Mouse (Mus musculus) forebrain, embryonic 14.5 days (tissue): ENCODE results near the gene Muc13. TPM values are rescaled to one million over a fixed set of nuclear protein-coding genes. Genes with fewer than 3 reads are reported as not detected.

ENCODE experiments used
- ATAC-seq: fragments of 200-750 bp; cut with Nextera tagmentation; 2 replicates; pipeline ENCODE4 v1.8.0; 2017; ENCODE audit warnings: mild to moderate bottlenecking, moderate library complexity
- DNase-seq: peaks from one replicate; pipeline ENCODE4 v3.0.0-alpha.2; 2015; ENCODE audit warnings: low spot score
- H3K27ac ChIP-seq: fragments of 300-500 bp; sonication (generic); 2 replicates; pipeline ENCODE4 v1.5.1; 2014; ENCODE audit warnings: low read depth, mild to moderate bottlenecking, control low read depth, low read length, moderate library complexity
- H3K27me3 ChIP-seq: fragments of 300-500 bp; sonication (generic); replicated peaks from 2 replicates; pipeline ENCODE4 v1.6.1; 2014; ENCODE audit warnings: low read length, control low read depth, mixed read lengths; ENCODE audit not compliant: control insufficient read depth, insufficient read depth
- H3K36me3 ChIP-seq: fragments of 300-500 bp; sonication (generic); 2 replicates; pipeline ENCODE4 v1.6.1; 2014; ENCODE audit warnings: low read length, control low read depth; ENCODE audit not compliant: control insufficient read depth, insufficient read depth
- H3K4me1 ChIP-seq: fragments of 300-500 bp; sonication (generic); 2 replicates; pipeline ENCODE4 v1.6.1; 2014; ENCODE audit warnings: antibody characterized with exemption, low read length, control low read depth; ENCODE audit not compliant: control insufficient read depth, insufficient read depth
- H3K4me2 ChIP-seq: fragments of 300-500 bp; sonication (generic); 2 replicates; pipeline ENCODE4 v1.6.1; 2014; ENCODE audit warnings: mild to moderate bottlenecking, control low read depth, low read length
- H3K4me3 ChIP-seq: fragments of 300-500 bp; sonication (generic); 2 replicates; pipeline ENCODE4 v1.5.1; 2014; ENCODE audit warnings: low read depth, low read length, control low read depth
- H3K9ac ChIP-seq: fragments of 300-500 bp; sonication (generic); 2 replicates; pipeline ENCODE4 v1.6.1; 2014; ENCODE audit warnings: mild to moderate bottlenecking, low read length, control low read depth, moderate library complexity
- H3K9me3 ChIP-seq: fragments of 300-500 bp; sonication (generic); replicated peaks from 2 replicates; pipeline ENCODE4 v1.6.1; 2016; ENCODE audit warnings: low read length, control low read depth, mixed read lengths; ENCODE audit not compliant: control insufficient read depth
- WGBS: fragments of 180-500 bp; shearing (Covaris S2); extraction: QIAGEN DNeasy Blood & Tissue Kit; methylation state at CpG from one replicate; pipeline ENCODE4 v1.1.7; 2014; 5-methylcytosine and 5-hydroxymethylcytosine counted together
- polyA plus RNA-seq: library from polyadenylated mRNA; unstranded; fragments of >200 nt; fragmentation: Nextera tagmentation; extraction: Ambion mirVana; gene quantifications from 2 replicates; pipeline ENCODE4 v1.2.1, GENCODE M21; 2014

Gene Muc13
- polyA plus RNA-seq, 1 experiment from 2014 or later: not detected

GRCm38 (mm10) chr16:33862406-33862805 is 68.6 kb downstream of the Muc13 start:
- DNase-seq: no peak
- H3K4me2 ChIP-seq: no peak overlapping the region
- no peaks in the 10 kb centered on the region for H3K27me3 ChIP-seq
- no peaks in the 10 kb centered on the region for H3K9me3 ChIP-seq
- no peak overlapping the region for H3K27ac ChIP-seq
- no peak for ATAC-seq
- no peaks in the 10 kb centered on the region for H3K36me3 ChIP-seq
- WGBS: 77% methylated on average over 4 of the region's 4 CpGs
- H3K4me3 ChIP-seq: no peak overlapping the region
- H3K4me1 ChIP-seq: no peaks in the 10 kb centered on the region
- H3K9ac ChIP-seq: no peak overlapping the region

- H3K4me3 ChIP-seq: no peak overlapping the region
- H3K27ac ChIP-seq: no peak overlapping the region
- no peaks in the 10 kb centered on the region for H3K27me3 ChIP-seq
- H3K4me2 ChIP-seq: no peak overlapping the region
- H3K9ac ChIP-seq: no peak overlapping the region
- no peak for ATAC-seq
- no peak for DNase-seq
- WGBS: 72% methylated on average over 5 of the region's 5 CpGs
- no peaks in the 10 kb centered on the region for H3K9me3 ChIP-seq
- H3K4me1 ChIP-seq: no peaks in the 10 kb centered on the region
- H3K36me3 ChIP-seq: no peaks in the 10 kb centered on the region
Measured at GRCm38 (mm10) chr16:33863208-33863751, 69.4 kb downstream of the Muc13 start.

Other genes starting within 250 kb of the Muc13 start
- gene Heg1, start 109.7 kb upstream of the Muc13 start, polyA plus RNA-seq: 14.3 and 15.0 TPM in 2 replicates
- 4.7 and 7.0 TPM in 2 replicates for gene Itgb5, start 35.6 kb downstream of the Muc13 start, polyA plus RNA-seq
- gene Umps, start 173.0 kb downstream of the Muc13 start, polyA plus RNA-seq: 35.1 and 39.6 TPM in 2 replicates